Mouse (Mus musculus) MEL-GATA-1-ER (cell line): ENCODE results near the gene Sestd1.

ENCODE experiments used
- DNase-seq: peaks from one replicate; pipeline ENCODE4 v3.0.0-alpha.2; 2012; ENCODE audit warnings: low read depth; ENCODE audit errors: extremely low read depth

Gene Sestd1

GRCm38 (mm10) chr2:77280512-77281409, at the start of gene Sestd1:
TSS of gene Sestd1 (minus strand) at chr2:77280592.
- DNase-seq = no peak

- no peak for DNase-seq
Measured at GRCm38 (mm10) chr2:77327246-77327645, 46.9 kb upstream of the Sestd1 start.

DNA sequence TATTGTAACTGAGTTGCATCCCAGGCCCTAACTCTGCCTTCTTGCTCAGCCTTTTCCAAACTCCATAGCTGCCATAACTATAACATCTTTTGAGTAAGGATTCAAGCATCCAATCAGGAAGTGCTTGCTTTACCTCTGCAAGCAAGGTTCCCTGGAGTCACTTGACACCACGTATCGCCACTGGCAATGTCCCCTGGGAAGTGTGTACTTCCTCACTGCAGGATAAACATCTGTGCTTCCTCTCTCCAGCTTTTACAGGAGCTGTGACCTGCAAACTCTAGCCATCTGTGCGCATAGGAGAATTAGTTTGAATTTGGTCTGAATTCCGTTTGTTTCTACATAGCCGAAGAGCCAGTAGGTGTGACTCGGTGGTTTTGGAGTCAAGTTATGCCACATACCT, 43.3 kb upstream of the Sestd1 start:
- DNase-seq = no peak

GRCm38 (mm10) chr2:77323156-77323555, 42.8 kb upstream of the Sestd1 start:
- DNase-seq = no peak

DNA sequence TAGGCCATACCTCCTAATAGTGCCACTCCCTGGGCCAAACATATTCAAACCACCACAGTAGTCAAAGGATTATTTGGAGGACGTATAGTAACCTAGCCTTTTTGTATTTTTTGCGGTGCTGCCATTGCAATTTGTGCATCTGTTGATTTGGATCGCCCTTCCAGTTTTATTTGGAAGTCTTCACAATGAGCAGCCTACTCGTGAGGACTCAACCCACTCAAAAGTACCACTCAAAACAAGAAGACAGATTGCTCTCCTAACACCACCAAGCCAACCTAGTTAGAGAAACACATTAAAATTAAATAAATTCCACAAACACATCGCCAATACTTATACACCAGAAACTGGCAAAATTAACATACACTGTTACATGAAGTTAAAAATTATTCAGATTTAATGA, 38.8 kb upstream of the Sestd1 start:
- DNase-seq = no peak

DNA sequence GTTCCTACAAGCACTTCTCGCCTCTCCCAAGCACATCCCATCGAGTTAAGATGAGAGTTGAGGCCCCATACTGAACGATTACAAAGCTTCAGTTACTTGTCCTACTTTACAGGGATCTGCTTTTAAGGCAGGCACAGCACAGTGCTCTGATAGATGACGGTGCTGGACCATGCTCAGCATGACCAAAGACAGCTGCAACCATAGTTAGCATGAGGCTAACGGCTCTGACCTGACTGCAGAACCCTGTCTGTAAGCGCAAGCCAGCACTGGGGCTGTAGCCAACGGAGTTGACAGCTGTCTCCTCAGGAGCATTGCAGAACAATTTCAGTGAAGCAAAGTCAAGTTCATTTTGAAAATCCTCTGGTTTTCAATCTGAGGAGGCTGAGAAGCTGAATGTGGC, 36.6 kb upstream of the Sestd1 start:
- DNase-seq = no peak

DNA sequence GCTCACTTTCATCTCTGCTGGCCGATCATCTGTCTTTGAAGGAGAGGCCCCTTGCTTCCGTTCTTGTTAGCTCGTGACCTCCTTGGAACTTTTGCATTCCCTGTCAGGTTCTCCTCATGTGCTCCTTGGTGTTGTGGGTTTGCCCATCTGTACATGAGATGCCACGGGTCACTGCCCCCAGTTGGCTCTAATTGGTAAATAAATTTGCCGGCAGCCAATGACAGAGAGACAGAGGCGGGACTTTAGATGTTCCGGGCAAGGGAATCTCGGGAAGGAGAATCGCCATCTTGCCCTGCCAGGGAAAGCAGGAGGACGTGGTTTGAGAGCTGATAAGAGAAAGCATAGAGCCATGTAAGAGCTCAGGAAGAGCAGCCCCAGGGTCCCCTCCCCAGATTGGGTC, 33.5 kb upstream of the Sestd1 start:
- no peak for DNase-seq

GRCm38 (mm10) chr2:77312616-77313015, 32.2 kb upstream of the Sestd1 start:
- no peak for DNase-seq

GRCm38 (mm10) chr2:77309313-77309712, 28.9 kb upstream of the Sestd1 start:
- peak; percentile 10 for DNase-seq

DNA sequence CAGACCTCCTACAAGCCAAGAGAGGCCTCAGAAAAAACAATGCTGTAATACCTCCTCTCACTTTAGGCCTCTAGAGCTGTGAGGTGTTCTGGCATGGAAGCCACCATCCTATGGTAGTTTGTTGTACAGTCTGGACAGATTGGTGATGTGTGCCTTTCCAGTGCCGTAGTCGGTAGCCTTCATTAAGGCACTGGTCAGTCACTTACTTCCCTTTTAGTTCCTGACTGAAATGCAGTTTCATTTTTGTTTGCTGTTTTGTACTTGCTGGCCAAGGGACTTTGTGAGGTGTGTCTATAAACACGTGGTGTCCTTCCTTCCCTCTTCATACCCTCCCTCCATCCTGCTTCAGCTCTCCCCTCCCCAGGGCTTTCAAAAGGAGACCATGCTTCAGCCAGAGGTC, 24.1 kb upstream of the Sestd1 start:
- DNase-seq = no peak

DNA sequence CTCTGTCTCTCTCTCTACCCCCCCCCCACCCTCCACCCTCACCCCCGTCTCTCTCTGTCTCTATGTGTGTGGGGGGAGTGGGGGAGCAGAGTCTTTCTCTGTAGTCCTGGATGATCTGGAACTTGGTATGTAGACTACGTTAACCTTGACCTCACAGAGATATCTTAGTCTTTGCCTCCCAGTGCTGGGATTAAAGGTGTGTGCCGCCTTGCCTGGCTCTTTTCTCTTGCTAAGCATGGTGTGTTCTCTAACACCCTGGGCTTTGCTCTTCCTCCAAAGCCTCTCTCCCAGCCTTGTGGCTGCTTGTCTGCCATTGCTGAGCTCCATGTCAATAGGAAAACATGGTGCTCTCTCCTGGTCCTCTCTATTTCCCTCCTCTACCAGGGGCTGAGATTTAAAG, 23.3 kb upstream of the Sestd1 start:
- no peak for DNase-seq

DNA sequence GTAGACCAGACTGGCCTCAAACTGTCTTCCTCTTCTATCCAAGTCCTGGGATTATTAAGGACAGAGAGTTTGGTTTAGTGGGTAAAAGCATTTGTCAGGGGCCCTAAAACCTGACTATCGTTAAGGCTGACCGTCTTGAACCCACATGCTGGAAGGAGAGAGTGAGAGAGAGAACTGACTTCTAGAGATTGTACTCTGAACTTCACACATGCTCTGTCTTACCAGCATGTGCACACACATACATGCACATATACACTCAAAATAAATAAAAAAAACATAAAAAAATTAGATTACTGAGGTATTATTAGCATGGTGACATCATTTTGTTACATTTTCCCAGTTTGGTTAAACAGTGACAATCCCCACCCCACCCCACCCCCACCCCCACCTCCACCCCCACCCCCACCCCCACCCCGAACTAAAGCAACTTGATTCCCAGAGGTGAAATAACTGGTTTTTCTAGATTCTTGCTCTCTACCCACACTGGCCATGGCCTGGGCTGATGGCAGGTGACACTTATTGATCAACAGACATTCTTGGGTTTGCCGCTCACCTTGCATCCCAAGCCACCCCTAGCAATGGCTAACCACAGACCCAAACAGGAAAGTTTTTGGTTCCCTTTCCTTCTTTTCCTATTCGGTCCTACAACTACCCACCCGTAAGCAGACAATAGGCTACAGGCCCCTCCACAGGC, 22.4 kb upstream of the Sestd1 start:
- DNase-seq = no peak

GRCm38 (mm10) chr2:77301687-77302389, 21.4 kb upstream of the Sestd1 start:
- no peak for DNase-seq

- DNase-seq = no peak
Measured at GRCm38 (mm10) chr2:77289701-77290100, 9.3 kb upstream of the Sestd1 start.

DNA sequence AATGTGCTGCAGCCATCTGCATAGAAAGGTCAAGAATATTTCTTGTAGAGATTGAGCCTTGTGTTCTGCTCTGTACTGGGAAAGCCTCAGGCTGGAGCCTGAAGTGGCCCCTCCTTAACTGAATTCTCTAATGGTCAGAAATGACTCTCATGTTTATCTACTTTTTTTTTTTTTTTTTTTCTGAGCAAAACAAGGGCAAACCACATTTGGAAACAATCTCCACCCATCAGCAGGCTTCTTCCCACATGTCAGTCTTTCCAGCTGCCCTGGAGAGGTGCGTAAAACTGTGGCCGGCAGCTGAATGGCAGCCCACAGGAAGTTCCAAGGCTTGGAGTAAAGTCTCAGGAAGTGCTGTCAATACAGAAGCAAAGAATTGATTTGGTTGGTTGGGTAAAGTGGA, 6.4 kb upstream of the Sestd1 start:
- DNase-seq = no peak

DNA sequence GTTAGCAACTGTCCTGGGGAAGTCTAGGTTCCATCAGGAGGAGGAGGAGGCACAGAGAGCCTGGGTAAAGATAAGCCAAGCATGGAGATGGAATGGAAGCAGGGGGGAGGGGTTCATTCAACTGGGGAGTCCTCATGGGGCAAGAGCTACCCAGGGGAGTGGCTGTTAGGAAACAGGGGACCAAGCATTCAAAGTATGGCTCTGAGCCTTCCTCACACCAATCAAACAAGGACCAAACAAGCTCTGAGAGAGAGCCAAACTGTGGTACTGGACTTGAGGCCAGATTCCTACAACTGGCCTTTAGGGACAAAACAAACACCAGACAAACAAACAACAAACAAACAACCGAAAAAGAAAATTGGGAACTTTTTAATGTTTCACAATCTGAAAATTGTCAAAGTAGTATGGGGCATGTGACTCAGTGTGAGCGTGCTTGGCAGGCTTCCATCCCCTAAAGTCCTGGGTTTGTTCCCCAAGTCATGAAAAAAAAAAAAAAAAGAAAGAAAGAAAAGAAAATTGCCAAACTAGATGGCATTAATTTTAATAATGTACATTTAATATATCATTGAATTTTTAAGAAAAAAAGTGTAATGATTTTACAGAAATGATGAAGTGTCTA, 4.0 kb upstream of the Sestd1 start:
- no peak for DNase-seq

GRCm38 (mm10) chr2:77279861-77280511, 406 bp downstream of the Sestd1 start:
- DNase-seq = no peak

GRCm38 (mm10) chr2:77277272-77277671, 3.1 kb downstream of the Sestd1 start:
- no peak for DNase-seq

GRCm38 (mm10) chr2:77275851-77276250, 4.5 kb downstream of the Sestd1 start:
- DNase-seq = no peak

- no peak for DNase-seq
Measured at GRCm38 (mm10) chr2:77274976-77275641, 5.3 kb downstream of the Sestd1 start.

DNA sequence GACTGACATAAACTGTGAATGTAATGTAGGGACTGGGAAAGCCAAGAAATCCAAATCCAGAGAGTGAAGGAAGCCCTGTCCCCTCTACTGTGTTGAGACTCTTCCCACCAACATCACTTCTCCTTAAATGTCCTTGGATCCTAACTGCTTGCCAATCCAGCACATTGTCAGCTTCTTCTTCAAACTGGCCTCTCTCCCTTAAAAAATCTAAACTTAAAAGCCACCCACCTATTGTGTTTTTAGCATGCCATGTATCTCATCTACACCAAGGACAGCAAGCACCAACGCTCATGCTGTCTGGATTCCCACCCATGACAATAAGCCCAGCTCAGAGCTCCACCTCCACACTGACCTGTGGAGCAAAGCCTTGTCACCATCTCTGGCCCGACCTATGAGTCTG, 7.4 kb downstream of the Sestd1 start:
- no peak for DNase-seq
